Mouse (Mus musculus): ENCODE data around the gene Astn2. TPM values are rescaled to one million over a fixed set of nuclear protein-coding genes. Genes with fewer than 3 reads are reported as not detected.

Gene Astn2
- total RNA-seq, 2 experiments from 2014 or later = 22.1 to 26.8 TPM

- no peak for DNase-seq (ENCODE audit: low spot score in 2 of 2)
These were observed 401.5 kb downstream of the Astn2 start for GRCm38 (mm10) chr4:66002936-66003335.

- no peak for DNase-seq (ENCODE audit: low spot score in 2 of 2)
These were observed 420.8 kb downstream of the Astn2 start for GRCm38 (mm10) chr4:65983643-65984042.

GRCm38 (mm10) chr4:65982882-65983281, 421.5 kb downstream of the Astn2 start:
- no peak for DNase-seq (ENCODE audit: low spot score in 2 of 2)

- DNase-seq (ENCODE audit: low spot score in 2 of 2) = peak in 1 of 2 experiments; percentile 29
These were observed 428.2 kb downstream of the Astn2 start for GRCm38 (mm10) chr4:65976251-65976650.

GRCm38 (mm10) chr4:65972395-65972794, 432.0 kb downstream of the Astn2 start:
- DNase-seq (ENCODE audit: low spot score in 2 of 2) = no peak

GRCm38 (mm10) chr4:65969318-65969717, 435.1 kb downstream of the Astn2 start:
- no peak for DNase-seq (ENCODE audit: low spot score in 2 of 2)

- DNase-seq (ENCODE audit: low spot score in 2 of 2) = no peak
These were observed 439.8 kb downstream of the Astn2 start for GRCm38 (mm10) chr4:65964604-65965003.

GRCm38 (mm10) chr4:65959188-65959759, 445.1 kb downstream of the Astn2 start:
- DNase-seq (ENCODE audit: low spot score in 2 of 2) = no peak

GRCm38 (mm10) chr4:65958369-65959187, 445.8 kb downstream of the Astn2 start:
- DNase-seq (ENCODE audit: low spot score in 2 of 2) = no peak

- no peak for DNase-seq (ENCODE audit: low spot score in 2 of 2)
These were observed 452.5 kb downstream of the Astn2 start for GRCm38 (mm10) chr4:65951918-65952317.

GRCm38 (mm10) chr4:65947141-65947649, 457.2 kb downstream of the Astn2 start:
- DNase-seq (ENCODE audit: low spot score in 2 of 2) = no peak

GRCm38 (mm10) chr4:65946021-65946420, 458.4 kb downstream of the Astn2 start:
- DNase-seq (ENCODE audit: low spot score in 2 of 2) = no peak

GRCm38 (mm10) chr4:65930901-65931300, 473.5 kb downstream of the Astn2 start:
- no peak for DNase-seq (ENCODE audit: low spot score in 2 of 2)

- no peak for DNase-seq (ENCODE audit: low spot score in 2 of 2)
These were observed 484.1 kb downstream of the Astn2 start for GRCm38 (mm10) chr4:65920294-65920693.

- DNase-seq (ENCODE audit: low spot score in 2 of 2) = no peak
These were observed 488.1 kb downstream of the Astn2 start for GRCm38 (mm10) chr4:65916027-65917008.

GRCm38 (mm10) chr4:65912247-65912942, 492.0 kb downstream of the Astn2 start:
- DNase-seq (ENCODE audit: low spot score in 2 of 2) = no peak

GRCm38 (mm10) chr4:65907660-65908059, 496.8 kb downstream of the Astn2 start:
- no peak for DNase-seq (ENCODE audit: low spot score in 2 of 2)

- no peak for DNase-seq (ENCODE audit: low spot score in 2 of 2)
These were observed 499.4 kb downstream of the Astn2 start for GRCm38 (mm10) chr4:65904963-65905362.

- peak in 1 of 2 experiments; percentile 9 for DNase-seq (ENCODE audit: low spot score in 2 of 2)
These were observed 508.1 kb downstream of the Astn2 start for GRCm38 (mm10) chr4:65896092-65897027.

Data from layer of hippocampus, postnatal 14 days (tissue).